Mouse (Mus musculus): ENCODE data around the gene Vmn1r228. TPM values are rescaled to one million over a fixed set of nuclear protein-coding genes. Genes with fewer than 3 reads are reported as not detected.

The Vmn1r228 gene
- not detected for polyA plus RNA-seq (2017; shearing (Covaris generic))

GRCm38 (mm10) chr17:20786057-20786456 is at the start of gene Vmn1r228:
Vmn1r228 (minus strand) TSS chr17:20786157.

GRCm38 (mm10) chr17:20811255-20811654 is 25.3 kb upstream of the Vmn1r228 start, which contains the start of gene Vmn1r229:
Vmn1r229 (plus strand) TSS chr17:20811555.

GRCm38 (mm10) chr17:20729543-20729942 is 56.4 kb downstream of the Vmn1r228 start, which contains the start of gene Vmn1r227:
Vmn1r227 (plus strand) TSS chr17:20729843.

Other genes starting within 250 kb of the Vmn1r228 start
- gene Vmn2r109, start 221.4 kb downstream of the Vmn1r228 start, polyA plus RNA-seq (2017; shearing (Covaris generic)), result under 1 TPM; 0.05 to 0.23 TPM
- under 1 TPM; 0.02 to 0.05 TPM for gene Vmn2r110, start 189.7 kb downstream of the Vmn1r228 start, polyA plus RNA-seq (2017; shearing (Covaris generic))
- gene Fpr-rs3, start 161.3 kb downstream of the Vmn1r228 start, polyA plus RNA-seq (2017; shearing (Covaris generic)), result not detected
- gene Vmn1r226, start 103.3 kb downstream of the Vmn1r228 start, polyA plus RNA-seq (2017; shearing (Covaris generic)), result under 1 TPM in 1 of 2 experiments, not detected in 1; 0.33 TPM
- under 1 TPM in 1 of 2 experiments, not detected in 1; 0.17 TPM for gene Vmn1r227, start 56.3 kb downstream of the Vmn1r228 start, polyA plus RNA-seq (2017; shearing (Covaris generic))
- gene Vmn1r229, start 25.4 kb upstream of the Vmn1r228 start, polyA plus RNA-seq (2017; shearing (Covaris generic)), result under 1 TPM; 0.05 to 0.38 TPM
- under 1 TPM in 1 of 2 experiments, not detected in 1; 0.06 TPM for gene Vmn1r230, start 54.3 kb upstream of the Vmn1r228 start, polyA plus RNA-seq (2017; shearing (Covaris generic))
- gene Vmn1r231, start 118.9 kb upstream of the Vmn1r228 start, polyA plus RNA-seq (2017; shearing (Covaris generic)), result under 1 TPM in 1 of 2 experiments, not detected in 1; 0.27 TPM
- under 1 TPM in 1 of 2 experiments, not detected in 1; 0.14 TPM for gene Vmn1r232, start 133.6 kb upstream of the Vmn1r228 start, polyA plus RNA-seq (2017; shearing (Covaris generic))
- 100 to 1,000 TPM; 283 to 295 TPM for gene Ppp2r1a, start 159.2 kb upstream of the Vmn1r228 start, polyA plus RNA-seq (2017; shearing (Covaris generic))
- under 1 TPM; 0.07 to 0.54 TPM for gene Vmn1r233, start 210.3 kb upstream of the Vmn1r228 start, polyA plus RNA-seq (2017; shearing (Covaris generic))
- gene Zfp160, start 222.7 kb upstream of the Vmn1r228 start, polyA plus RNA-seq (2017; shearing (Covaris generic)), result 10 to 100 TPM; 12.4 to 15.2 TPM

Data from inflammation-experienced regulatory T-cells (primary cell).